Mouse (Mus musculus): Measurements from ENCODE around the gene Irf8.
"Not testable (repeated sequence)": the region's sequence is repeated elsewhere in the genome, so short reads cannot be mapped to it uniquely, and the experiment has no call there.

The Irf8 gene

DNA sequence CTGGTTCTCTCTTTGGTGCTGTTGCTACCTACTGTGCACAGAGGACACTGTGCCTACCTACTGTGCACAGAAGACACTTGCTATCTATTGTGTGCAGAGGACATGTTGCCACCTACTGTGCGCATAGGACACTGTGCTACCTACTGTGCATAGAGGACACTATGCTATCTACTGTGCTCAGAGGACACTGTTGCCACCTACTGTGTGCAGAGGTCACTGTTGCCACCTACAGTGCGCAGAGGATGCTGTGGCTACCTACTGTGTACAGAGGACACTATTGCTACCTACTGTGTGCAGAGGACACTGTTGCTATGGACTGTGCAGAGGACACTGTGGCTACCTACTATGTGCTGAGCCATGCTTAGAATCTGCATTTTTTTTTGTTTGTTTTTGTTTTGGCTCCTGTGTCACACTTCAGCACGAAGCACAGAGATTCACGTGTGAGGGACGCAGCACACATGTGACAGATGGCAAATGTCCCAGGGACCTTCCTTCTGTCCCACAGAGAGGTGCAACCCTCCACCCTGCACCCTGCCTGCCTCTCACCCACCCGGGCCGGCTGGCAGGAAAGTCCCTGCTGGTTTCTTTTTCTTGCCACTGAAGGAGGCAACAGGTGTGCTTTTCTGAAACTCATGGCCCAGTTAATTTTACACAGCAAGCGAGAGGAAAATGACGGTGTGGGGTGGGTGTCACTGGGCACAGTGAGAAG, 61.0 kb downstream of the Irf8 start:
- DNase-seq (ENCODE audit: low spot score in 2 of 2), result no peak

DNA sequence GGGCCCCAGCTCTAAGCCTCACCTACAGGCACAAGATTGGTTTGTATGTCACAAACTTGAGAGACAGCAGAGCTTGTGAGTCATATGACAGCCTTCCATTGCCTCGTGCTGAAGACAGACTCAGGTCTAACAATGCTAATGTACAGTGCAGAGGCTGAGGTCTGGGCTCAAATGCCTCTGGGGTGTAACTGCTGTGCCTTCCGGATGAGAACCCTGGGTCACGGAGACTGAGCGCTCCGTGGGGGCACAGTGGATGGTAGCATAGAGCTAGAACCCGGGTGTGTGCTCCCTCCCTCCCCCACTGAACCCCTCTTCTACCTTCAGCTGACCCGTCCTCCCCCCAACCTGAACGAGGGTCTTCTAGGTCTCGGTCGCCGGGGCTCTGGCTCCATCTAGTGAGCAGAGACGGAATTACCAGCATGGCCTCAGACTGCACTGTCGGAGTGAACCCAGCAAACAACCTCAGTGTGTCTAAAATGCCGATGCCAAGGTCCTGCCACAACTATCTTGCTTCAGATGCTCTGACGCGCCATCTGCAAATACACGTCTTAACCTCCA, 64.2 kb downstream of the Irf8 start:
- peak; percentile 57 to 72 for DNase-seq (ENCODE audit: low spot score in 2 of 2)

DNA sequence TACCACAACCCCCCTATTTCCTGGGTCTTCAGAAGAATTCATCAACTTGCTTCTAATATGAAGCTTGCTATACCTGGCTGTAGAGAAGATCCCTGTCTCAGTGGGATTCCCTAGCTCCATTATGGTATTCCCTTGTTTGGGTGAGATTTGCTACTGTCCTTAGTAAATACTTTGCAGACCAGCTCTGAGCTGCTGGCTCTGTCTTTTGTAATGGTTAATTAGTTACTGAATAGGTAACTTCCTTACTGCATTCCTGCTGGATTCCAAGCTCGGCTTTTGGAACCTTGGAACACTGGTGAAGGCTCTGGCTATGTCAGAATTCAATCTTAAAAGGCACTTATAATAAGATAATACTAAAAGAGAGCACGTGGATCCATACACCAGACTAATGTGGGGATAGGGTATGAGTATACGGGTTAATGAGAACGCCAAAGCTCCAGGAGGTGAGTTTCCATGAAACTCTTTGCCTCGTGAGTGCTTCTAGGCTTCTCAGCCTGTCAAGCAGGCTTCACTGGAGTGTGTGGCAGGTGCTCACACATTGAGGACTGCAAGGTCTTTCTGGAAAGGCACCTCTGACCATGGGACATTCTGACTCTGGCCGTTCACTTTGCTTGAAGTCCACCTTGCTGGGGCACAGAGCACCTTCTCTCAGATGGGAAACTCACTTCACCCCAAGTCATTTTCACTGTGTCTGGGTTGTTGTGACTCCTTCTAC, 67.7 kb downstream of the Irf8 start:
- not testable (repeated sequence) for DNase-seq (ENCODE audit: low spot score in 2 of 2)

- no peak for DNase-seq (ENCODE audit: low spot score in 2 of 2)
These were observed 68.6 kb downstream of the Irf8 start for GRCm38 (mm10) chr8:120804741-120805140.

Data from right cerebral cortex, adult 2 months (tissue).